Mouse (Mus musculus) heart, postnatal 0 days (tissue): Measurements from ENCODE around the gene Tfap4.

ENCODE experiments used
- CTCF ChIP-seq: IDR thresholded peaks from 2 replicates; pipeline ENCODE4 v1.5.1; 2016; ENCODE audit warnings: antibody characterized with exemption, control low read depth, low read depth
- EP300 ChIP-seq: IDR thresholded peaks from 2 replicates; pipeline ENCODE4 v1.6.1; 2016; ENCODE audit warnings: antibody characterized with exemption, low read depth

DNA sequence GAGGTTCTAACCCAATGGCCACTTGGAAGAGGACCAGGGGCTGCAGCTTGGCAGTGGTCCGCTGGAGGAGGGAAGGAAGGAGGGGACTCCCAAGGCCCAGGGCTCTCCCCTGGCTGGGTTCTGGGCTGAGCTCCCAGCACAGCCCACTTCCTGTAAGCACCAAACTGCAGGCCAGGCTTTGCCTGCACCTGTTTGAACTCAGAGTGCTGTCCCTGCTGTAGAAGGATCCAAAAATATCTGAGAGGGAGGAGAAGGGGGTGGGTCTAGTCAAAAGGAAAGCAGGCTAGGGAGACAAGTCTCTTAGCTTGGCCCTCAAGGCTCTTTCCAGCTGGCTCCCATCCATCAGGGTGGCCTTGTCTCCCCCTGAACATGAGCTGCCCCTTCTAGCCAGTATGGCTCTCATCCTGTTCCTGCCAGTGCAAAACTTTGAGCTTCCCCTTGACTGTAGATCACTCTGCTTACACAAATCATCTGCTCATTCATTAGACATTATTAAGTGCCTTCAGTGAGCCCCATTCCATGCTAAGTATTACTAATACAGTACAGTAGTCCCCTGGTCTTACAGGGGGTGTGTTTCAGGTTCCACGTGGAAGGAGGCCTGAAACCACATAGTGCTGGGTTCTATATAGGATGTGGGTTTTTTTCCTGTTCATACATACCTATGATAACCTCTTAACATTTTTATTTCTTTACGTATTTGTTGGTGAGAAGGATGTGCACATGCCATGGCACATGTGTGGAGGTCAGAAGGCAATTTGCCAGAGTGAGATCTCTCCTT lies 46.8 kb downstream of the Tfap4 start:
- TF ChIP-seq EP300 (0 out of 2 replicates have a peak, but pooled peaks have one; percentile 19), CTCF (no peak)
